Mouse (Mus musculus): Measurements from ENCODE around the gene Rps18.

Rps18 gene

DNA sequence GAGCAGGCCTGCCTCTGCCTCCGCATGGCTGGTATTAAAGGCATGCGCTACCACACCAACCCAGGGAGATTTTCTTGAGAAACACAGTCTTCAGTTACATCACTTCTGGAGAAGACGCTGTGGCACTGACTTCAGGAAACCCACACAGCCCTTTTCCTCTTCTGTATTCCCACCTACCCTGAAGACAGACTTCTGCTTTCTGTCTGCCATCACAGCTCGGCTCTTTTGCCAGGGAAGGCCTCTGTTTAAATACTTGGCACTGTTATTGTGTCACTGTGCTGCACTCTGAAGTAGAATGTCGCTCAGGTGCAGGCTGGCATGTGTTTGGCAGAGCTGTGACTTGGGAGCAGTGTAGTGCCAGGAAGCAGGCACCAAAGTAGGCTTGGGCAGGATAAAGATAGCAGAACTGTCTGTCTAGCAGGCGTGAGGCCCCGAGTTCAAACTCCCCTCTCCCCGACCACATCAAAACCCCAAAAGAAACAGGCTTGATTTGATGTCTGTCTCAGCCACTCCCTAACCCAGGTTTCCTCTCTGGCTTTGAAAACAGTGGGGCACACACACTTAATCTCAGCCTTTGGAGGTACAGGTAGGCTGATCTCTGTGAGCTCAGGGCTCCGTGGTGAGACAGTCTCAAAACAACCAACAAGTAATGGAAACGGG is 8.2 kb downstream of the Rps18 start:
- DNase-seq (ENCODE audit: low spot score in 2 of 2) = no peak

DNA sequence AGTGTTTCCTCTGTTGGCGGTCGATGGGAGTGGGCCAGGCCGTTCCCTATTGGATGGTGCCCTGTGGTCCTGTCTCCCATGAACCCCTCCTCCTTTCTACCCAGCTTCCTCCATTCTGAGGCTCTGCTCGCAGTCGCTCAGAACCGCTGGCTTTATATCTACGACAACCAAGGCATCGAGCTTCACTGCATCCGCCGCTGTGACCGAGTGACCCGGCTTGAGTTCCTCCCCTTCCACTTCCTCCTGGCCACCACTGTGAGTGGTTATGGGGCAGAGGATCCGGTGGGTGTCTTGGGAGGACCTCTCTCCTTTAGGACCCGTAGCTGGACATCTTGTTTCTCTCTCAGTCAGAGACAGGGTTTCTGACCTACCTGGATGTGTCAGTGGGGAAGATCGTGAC is 12.3 kb downstream of the Rps18 start:
- DNase-seq (ENCODE audit: low spot score in 2 of 2) = no peak

DNA sequence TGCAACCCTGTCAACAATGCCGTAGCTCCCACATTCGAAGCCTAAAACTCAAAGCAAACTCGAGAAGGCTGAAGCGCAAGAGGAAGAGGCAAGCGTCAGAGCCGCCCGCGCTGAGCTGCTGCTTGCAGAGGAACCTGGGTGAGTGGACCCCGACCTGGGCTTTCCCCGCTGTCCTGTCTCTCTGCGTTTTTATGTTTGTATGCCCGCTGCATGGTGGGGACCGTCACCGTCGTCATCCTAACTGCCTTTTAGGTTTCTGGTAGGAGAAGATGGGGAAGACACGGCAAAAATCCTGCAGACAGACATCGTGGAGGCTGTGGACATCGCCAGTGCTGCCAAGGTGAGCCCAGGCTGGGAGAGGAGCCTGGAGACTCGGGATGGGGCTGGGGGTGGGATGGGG is 14.4 kb downstream of the Rps18 start:
- no peak for DNase-seq (ENCODE audit: low spot score in 2 of 2)

DNA sequence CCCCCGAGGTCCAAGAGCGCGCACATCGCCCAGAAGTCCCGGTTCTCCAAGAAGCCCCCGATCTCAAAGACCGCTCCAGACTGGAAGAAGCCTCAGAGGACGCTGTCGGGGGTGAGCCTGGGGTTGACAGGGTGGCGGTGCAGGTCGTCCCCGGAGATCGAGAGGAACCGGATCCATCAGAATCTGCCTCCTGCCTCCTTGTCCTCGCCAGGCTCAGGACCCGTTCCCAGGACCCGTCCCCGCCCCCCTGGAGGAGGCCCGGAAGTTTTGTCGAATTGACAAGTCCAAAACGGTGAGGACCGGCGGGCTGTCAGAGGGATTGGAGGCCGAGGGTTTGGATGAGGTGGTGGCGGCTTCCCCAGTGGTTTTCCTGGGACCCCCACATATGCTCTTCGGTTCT is 14.8 kb downstream of the Rps18 start:
- no peak for DNase-seq (ENCODE audit: low spot score in 2 of 2)

DNA sequence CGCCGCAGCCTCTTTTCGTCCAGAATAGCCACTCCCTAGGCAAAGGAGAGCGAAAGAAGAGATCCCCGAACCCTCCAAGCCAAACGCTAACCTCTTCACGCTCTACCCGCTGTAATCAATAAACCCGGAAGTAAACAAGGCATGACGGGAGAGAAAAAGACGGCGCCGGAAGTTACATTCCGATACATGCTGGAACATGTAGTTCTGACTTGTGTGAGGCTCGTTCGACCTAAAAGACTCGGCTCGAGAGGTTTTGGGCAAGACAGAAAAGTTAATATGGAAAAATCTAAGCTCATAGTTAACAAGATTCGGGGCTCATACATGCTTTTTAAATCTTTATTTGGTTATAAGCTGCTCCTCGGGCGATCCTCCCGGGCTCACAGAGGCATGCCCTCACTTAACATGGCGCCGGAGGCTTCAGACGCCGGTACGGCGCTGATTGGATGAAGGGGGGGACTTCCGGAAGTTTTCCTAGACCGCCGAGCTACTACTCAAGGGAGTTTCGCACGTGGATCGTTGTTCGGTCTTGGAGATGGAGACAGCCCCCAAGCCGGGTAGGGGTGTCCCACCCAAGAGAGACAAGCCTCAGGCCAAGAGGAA is 15.5 kb downstream of the Rps18 start, which contains the start of the genes Pfdn6 and Wdr46:
Gene Pfdn6 (minus strand): TSS at position 138 of the 600 bp plus-strand sequence.
Gene Wdr46 (plus strand): TSS at position 455 of the 600 bp plus-strand sequence.
- peak; percentile 72 to 76 for DNase-seq (ENCODE audit: low spot score in 2 of 2)

DNA sequence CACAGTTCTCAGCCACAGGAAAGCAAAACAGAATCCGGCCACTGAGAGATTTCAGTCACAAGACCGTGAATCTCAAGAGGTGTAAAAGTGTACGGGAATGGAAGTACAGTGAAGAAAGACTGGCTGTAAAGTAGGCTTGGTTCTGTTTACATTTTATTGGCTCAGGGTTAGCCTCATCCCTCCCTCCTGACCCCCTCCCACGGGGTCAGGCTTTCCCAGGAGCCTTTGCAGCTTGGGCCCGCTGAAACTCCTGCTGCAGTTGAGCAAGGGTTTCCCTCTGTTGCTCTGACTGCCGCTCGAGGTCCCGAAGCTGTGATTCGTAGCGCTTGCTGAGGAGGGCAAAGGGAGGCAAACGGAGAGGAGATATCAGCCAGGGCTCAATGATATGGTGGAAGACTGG is 17.0 kb downstream of the Rps18 start:
- DNase-seq (ENCODE audit: low spot score in 2 of 2) = no peak

DNA sequence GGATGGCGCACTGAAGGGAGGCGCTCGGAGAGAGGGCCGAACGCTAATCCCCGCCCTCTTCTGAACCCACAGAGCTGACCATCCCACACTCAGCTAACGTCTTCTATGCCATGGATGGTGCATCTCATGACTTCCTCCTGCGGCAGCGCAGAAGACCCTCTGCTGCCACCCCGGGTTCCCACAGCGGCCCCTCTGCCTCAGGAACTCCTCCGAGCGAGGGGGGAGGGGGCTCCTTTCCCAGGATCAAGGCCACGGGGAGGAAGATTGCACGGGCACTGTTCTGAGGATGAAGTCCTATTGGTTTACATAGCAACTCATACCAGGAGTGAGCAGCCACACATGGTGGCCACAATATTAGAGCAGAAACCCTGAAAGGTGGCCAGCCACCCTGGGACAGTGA is 18.8 kb downstream of the Rps18 start:
- DNase-seq (ENCODE audit: low spot score in 2 of 2) = no peak

DNA sequence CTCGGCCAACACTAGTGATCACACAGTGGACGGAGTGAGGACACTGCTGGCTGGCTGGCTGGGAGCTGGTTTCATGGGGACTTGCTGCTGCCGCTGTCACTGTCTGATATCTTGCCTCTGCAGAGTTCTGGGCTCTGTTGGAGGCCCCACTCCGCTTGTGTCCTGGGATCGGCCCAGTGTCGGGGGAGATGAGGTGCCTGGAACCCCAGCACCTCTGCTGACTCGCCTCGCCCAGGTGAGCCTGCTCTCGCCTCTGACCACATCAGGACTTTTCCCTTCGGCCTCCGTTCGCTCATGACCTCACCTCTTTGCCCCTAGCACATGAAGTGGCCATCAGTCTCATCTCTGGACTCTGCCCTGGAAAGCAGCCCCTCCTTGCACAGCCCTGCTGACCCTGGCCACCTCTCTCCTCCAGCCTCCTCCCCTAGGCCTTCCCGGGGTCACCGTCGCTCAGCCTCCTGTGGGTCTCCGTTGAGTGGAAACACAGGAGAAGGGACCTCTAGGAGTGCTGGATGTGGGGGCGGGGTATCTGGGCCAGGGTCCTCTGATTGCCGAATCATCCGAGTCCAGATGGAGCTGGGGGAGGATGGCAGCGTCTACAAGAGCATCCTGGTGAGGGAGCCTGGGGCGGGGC is 20.3 kb downstream of the Rps18 start:
- DNase-seq (ENCODE audit: low spot score in 2 of 2) = no peak

DNA sequence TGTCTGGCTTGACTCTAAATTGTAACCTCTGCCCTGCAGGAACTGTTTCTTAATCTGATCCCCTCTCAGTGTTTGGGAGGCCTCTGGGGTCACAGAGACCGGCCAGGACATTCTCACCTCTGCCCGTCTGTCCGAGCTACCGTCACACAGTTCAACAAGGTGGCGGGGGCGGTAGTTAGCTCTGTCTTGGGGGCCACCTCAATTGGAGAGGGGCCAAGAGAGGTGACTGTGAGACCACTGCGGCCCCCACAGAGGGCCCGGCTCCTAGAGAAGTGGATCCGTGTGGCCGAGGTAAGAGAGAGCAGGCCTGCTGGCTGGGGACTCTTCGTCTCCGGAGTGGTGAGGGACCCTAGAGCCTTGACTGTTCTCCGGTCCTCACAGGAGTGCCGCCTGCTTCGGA is 22.8 kb downstream of the Rps18 start:
- DNase-seq (ENCODE audit: low spot score in 2 of 2) = no peak

DNA sequence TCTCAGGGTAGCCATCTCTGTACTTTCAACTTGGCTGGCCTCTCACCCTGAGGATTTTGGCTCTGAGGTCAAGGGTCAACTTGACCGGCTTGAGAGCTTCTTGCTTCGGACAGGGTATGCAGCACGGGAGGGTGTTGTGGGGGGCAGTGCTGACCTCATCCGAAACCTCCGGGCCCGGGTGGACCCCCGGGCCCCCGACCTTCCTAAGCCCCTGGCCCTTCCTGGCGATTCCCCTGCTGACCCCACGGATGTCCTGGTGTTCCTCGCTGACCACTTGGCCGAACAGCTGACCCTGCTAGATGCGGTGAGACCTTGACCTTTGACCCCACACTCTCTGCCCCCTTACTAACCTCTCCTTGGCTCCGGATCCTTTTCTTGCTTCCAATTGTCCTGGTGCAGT is 23.4 kb downstream of the Rps18 start:
- no peak for DNase-seq (ENCODE audit: low spot score in 2 of 2)

DNA sequence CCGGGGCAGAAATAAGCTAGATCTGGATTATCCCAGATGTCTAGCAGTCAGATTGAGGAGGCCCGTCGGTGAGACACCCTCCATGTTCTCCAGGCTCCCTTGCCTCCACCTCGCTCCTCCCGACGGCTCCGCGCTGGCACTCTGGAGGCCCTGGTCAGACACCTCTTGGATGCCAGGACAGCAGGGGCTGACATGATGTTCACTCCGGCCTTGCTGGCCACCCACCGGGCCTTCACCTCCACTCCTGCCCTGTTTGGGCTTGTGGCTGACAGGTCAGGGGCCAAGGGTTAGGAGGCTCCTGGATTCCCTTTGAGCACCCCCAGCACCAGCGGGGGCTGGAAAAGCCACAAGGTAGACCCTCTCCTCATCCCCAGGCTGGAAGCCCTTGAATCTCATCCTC is 23.9 kb downstream of the Rps18 start:
- DNase-seq (ENCODE audit: low spot score in 2 of 2) = no peak

DNA sequence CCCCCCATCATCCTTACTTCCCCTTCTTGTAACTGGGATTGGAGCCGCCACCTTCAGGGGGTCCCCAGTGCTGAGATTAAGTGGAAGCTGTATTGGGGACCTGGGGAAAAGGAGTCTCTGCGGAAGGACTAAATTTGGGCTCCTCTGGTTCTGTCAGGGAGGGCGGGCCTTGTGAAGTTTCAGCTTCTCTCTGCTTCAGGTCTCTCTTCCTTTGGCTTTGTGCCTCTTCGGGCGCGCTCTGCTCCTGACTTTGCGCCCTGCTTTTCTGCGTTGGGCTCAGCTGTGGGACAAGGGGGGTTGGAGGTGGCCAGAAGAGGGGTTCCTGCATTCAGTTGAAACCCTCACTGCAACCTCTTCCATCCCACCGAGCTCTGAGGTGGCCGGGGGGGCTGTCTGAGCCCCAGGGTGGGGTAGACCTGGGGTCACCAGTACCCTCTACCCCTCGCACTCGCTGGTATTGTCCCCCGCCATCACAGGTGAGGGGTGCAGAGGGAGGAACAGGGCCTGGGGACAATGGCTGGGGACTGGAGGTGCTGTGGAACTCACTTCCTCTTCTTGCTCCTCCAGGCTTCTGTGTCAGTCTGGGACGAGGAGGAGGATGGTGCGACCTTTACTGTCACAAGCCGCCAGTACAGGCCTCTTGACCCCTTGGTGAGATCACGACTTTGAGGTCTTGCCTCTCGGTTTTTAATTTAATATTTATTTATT is 24.5 kb downstream of the Rps18 start:
- DNase-seq (ENCODE audit: low spot score in 2 of 2) = no peak

DNA sequence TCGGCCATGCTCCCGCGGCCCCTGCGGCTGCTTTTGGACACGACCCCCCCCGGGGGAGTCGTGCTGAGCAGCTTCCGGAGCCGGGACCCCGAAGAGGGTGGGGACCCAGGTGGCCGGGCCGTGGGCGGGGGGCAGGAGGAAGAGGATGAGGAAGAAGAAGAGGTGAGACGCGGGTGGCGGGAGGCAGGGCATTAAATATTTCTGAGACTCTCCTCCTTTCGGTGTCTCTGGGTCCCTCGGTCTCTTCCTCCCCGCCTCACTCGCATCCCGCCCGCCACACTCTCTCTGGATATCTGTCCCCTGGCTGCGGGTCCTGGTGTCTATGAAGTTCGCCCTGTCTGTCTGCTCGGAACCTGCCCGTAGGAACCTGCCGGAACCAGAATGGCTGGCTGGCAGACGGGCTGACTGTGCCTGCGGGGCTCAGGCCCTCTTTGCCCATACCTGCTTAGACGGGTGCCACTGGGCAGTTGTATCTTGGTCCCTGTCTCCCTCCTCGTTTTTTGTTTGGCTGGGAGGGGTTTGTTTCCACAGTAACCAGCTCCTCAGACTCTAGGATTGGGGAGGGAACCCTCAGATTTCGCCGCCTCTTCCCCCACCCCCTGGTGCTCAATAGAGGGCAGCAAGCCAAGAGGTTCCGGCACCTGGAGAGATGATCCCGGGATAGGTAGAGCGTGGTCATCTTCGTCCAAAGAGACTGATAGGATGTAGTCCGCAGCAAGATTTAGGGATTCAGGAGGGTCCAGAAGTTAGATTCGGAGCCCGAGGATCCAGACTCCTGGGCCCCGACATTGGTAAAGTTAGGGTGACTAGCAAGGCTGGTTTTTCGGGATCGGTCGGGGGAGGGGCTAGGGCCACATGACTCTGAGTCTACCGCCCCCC is 25.3 kb downstream of the Rps18 start:
- DNase-seq (ENCODE audit: low spot score in 2 of 2) = peak in 1 of 2 experiments; percentile 55

DNA sequence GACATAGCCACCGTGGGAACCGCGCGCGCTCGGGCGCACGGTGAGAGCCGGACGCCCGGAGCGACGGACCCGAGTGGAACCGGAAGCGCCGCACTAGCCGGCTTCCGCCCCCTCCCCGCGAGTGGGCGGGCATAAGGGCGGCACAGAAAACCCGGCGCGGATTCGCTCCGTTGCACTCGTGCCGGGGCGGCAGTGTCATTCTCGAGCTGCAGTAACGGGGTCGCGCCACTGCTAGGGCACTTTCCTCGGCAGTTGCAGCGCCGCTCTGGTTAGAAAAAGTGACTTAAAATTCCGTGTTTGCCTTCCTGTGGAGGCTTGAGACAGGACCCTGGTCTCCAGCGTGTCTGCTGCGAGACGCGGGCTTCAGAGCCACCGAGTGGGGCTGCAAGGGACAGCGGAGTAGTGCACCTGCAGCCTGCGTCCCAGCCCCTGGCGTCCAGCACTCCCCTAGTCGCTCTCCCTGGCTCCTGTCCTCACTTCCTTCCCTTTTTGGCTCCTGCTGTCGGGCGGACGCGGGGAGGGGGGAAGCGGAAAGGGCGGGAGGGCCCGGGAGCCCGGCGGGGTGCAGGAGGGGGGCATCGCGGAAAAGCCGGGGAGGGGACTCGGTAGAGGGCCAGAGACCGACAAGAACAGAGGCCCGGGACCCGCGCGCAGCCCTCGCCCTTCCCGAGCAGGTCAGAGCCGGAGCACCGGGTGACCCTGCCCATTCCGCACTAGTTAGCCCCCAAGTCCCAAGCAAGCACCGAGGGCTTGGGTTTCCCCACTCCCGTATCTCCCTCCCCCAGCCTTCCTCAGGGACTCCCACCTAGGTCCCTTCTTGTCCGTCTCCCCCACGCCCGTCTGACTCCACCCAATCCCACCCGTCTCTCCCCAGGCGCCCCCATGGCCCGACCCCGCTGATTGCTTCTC is 26.2 kb downstream of the Rps18 start, which contains the start of gene Rgl2:
Gene Rgl2 (plus strand): TSS at position 173 of the 909 bp plus-strand sequence.
- peak; percentile 86 to 92 for DNase-seq (ENCODE audit: low spot score in 2 of 2)

DNA sequence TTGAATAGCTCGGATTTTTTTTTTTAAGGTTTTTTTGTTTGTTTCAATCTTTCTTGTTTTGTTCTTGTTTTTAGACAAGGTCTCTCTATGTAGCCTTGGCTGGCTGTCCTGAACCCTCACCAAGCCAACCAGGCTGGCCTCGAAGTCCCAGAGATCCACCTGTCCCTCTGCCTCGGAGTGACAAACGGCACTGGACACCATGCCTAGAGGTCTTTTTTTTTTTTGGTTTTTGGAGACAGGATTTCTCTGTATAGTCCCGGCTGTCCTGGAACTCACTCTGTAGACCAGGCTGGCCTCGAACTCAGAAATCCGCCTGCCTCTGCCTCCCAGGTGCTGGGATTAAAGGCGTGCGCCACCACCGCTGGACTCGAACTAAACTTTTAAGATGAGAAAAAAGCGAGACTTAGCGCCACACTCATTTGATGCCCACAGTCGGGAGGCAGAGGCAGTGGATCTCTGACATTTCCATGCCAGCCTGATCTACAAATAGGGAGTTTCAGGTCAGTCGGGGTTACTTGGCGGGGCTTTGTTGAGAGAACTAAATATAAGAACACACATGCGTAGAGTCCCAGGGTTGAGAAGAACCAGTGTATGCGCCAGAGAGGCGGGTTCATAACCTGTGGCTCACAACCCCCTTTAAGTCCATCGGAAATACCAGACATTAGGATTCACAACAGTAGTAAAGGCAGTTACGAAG is 27.4 kb downstream of the Rps18 start:
- DNase-seq (ENCODE audit: low spot score in 2 of 2) = no peak

DNA sequence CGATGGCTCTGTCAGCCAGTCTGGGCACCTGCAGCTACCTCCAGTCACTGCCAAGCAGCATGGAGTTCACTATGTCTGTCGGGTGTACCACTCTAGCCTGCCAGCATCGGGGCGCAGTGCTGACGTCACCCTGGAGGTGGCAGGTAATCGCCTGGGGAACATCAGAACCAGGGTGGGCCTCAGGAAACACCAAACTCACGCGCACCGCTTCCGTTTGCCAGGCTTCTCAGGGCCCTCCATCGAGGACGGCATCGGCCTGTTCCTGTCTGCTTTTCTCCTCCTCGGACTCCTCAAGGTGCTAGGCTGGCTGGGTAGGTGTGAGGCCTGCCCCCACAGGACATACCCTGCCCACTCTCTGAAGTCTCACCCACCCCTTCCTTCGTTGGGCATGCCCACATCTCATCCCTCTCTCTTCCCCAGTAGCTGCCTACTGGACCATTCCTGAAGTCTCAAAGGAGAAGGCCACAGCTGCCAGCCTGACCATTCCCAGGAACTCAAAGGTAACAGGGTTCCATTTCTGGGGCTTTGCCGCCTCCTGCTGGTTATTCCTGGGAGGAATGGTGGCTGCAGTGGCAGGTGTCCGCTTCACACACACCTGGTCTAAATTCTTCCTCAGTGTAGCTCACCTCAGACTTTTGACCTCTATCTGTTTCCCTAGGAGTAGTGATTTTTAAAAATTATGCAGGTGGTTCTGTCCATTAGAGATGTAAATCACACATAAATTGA is 29.4 kb downstream of the Rps18 start:
- no peak for DNase-seq (ENCODE audit: low spot score in 2 of 2)

DNA sequence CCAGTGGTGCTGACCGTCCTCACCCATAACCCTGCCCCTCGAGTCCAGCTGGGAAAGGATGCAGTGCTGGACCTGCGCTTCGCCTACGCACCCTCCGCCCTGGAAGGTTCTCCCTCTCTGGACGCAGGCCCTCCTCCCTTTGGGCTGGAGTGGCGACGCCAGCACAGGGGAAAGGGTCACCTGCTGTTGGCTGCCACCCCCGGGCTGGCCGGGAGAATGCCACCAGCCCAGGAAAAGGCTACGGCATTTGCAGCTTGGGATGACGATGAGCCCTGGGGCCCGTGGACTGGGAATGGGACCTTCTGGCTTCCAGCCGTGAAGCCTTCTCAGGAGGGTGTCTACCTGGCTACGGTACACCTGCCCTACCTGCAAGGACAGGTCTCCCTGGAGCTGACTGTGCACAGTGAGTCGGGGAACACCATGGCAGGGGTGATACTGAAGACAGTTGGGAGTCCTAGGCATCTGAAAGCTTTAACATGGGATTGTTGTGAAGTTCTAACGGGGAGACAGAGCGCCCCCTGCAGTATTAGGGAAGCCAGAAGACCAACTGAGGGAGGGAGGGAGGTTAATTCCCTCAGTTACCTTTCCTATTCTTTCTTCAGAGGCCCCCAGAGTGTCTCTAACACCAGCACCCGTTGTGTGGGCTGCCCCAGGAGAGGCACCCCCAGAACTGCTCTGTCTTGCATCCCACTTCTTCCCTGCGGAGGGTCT is 30.2 kb downstream of the Rps18 start:
- DNase-seq (ENCODE audit: low spot score in 2 of 2) = no peak

DNA sequence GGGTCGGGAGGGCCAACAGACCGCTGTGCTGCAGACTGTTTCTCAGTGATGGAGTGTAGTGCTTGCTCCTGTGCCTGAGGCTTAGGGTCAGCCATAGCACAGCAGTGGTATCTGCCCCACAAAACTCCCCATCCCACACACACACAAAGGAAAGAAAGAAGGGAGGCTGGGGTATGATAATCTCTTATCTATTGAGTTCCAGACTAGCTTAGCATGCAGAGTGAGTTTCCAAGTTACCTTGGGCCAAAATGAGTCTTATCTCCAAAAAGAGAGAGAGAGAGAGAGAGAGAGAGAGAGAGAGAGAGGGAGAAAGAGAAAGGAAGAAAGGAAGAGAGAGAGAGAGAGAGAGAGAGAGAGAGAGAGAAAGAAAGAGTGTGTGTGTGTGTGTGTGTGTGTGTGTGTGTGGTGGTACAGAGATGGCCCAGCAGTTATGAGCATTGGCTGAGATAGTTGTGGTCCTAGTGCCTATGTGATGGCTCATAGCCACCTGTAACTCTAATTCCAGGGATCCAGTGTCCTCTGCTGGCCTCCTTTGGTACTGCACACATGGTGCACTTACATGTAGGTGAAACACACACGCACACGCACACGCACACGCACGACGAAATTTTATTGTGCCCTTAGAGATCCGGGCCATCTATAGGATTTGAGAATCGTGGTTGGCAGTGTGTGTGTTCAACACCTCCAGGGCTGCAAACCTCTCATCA is 31.1 kb downstream of the Rps18 start:
- no peak for DNase-seq (ENCODE audit: low spot score in 2 of 2)
